Mouse (Mus musculus): ENCODE measurements around the gene Olfr1264. TPM values are rescaled to one million over a fixed set of nuclear protein-coding genes. Genes with fewer than 3 reads are reported as not detected.

Gene Olfr1264
- polyA plus RNA-seq (2014; fragmentation: Nextera tagmentation; extraction: Ambion mirVana), result not detected in 2 replicates

- H3K9ac ChIP-seq (ENCODE audit: low read depth, low read length), result no peak within 1 kb of the TSS
- ATAC-seq (ENCODE audit: low FRiP score, low TSS enrichment), result no peak
- H3K27ac ChIP-seq (ENCODE audit: low read depth, low read length), result no peak within 1 kb of the TSS
- WGBS, result 53% methylated on average over 2 of the region's 2 CpGs
- H3K9me3 ChIP-seq (ENCODE audit: control insufficient read depth, low read length), result no peaks in the 10 kb centered on the region
- no peaks in the 10 kb centered on the region for H3K36me3 ChIP-seq (ENCODE audit: control insufficient read depth, insufficient read depth, low read length)
- no peaks in the 10 kb centered on the region for H3K4me1 ChIP-seq (ENCODE audit: control insufficient read depth, insufficient read depth, low read length)
- H3K4me3 ChIP-seq (ENCODE audit: low read length), result no peak within 1 kb of the TSS
- H3K4me2 ChIP-seq (replicated peaks; ENCODE audit: low read depth, low read length), result no peak within 1 kb of the TSS
- H3K27me3 ChIP-seq (ENCODE audit: control insufficient read depth, insufficient read depth, low read length), result no peaks in the 10 kb centered on the region
Measured at GRCm38 (mm10) chr2:90025477-90025876, at the start of gene Olfr1264. TSS of gene Olfr1264 (minus strand) at chr2:90025577.

- Histone ChIP-seq H3K9me3 (ENCODE audit: control insufficient read depth, low read length) (0 out of 2 replicates have a peak, but pooled peaks cover 4% of the 10 kb centered on the region), H3K4me3 (ENCODE audit: low read length) (no peak overlapping the region), H3K27me3 (ENCODE audit: control insufficient read depth, insufficient read depth, low read length) (no peaks in the 10 kb centered on the region), H3K27ac (ENCODE audit: low read depth, low read length) (no peak overlapping the region), H3K4me1 (ENCODE audit: control insufficient read depth, insufficient read depth, low read length) (no peaks in the 10 kb centered on the region), H3K4me2 (replicated peaks; ENCODE audit: low read depth, low read length) (no peak overlapping the region), H3K36me3 (ENCODE audit: control insufficient read depth, insufficient read depth, low read length) (no peaks in the 10 kb centered on the region), H3K9ac (ENCODE audit: low read depth, low read length) (no peak overlapping the region)
- no peak for ATAC-seq (ENCODE audit: low FRiP score, low TSS enrichment)
- 81% methylated on average over 2 of the region's 2 CpGs for WGBS
Measured at GRCm38 (mm10) chr2:90070065-90070464, 44.7 kb upstream of the Olfr1264 start.

- ATAC-seq (ENCODE audit: low FRiP score, low TSS enrichment), result no peak
- H3K9me3 ChIP-seq (ENCODE audit: control insufficient read depth, low read length), result 0 out of 2 replicates have a peak, but pooled peaks cover 4% of the 10 kb centered on the region
- no peak within 1 kb of the TSS for H3K4me2 ChIP-seq (replicated peaks; ENCODE audit: low read depth, low read length)
- no peaks in the 10 kb centered on the region for H3K36me3 ChIP-seq (ENCODE audit: control insufficient read depth, insufficient read depth, low read length)
- H3K4me3 ChIP-seq (ENCODE audit: low read length), result no peak within 1 kb of the TSS
- no peaks in the 10 kb centered on the region for H3K4me1 ChIP-seq (ENCODE audit: control insufficient read depth, insufficient read depth, low read length)
- no peaks in the 10 kb centered on the region for H3K27me3 ChIP-seq (ENCODE audit: control insufficient read depth, insufficient read depth, low read length)
- no peak within 1 kb of the TSS for H3K27ac ChIP-seq (ENCODE audit: low read depth, low read length)
- H3K9ac ChIP-seq (ENCODE audit: low read depth, low read length), result no peak within 1 kb of the TSS
Measured at GRCm38 (mm10) chr2:90063494-90063893, 38.1 kb upstream of the Olfr1264 start, which contains the start of gene Olfr140. TSS of gene Olfr140 (minus strand) at chr2:90063594.

GRCm38 (mm10) chr2:90035037-90035436, 9.7 kb upstream of the Olfr1264 start, which contains the start of gene Olfr1265:
TSS of gene Olfr1265 (plus strand) at chr2:90035337.
- H3K4me3 ChIP-seq (ENCODE audit: low read length), result no peak within 1 kb of the TSS
- H3K4me2 ChIP-seq (replicated peaks; ENCODE audit: low read depth, low read length), result no peak within 1 kb of the TSS
- H3K9ac ChIP-seq (ENCODE audit: low read depth, low read length), result no peak within 1 kb of the TSS
- no peak for ATAC-seq (ENCODE audit: low FRiP score, low TSS enrichment)
- H3K27me3 ChIP-seq (ENCODE audit: control insufficient read depth, insufficient read depth, low read length), result no peaks in the 10 kb centered on the region
- no peak within 1 kb of the TSS for H3K27ac ChIP-seq (ENCODE audit: low read depth, low read length)
- H3K4me1 ChIP-seq (ENCODE audit: control insufficient read depth, insufficient read depth, low read length), result no peaks in the 10 kb centered on the region
- no peaks in the 10 kb centered on the region for H3K9me3 ChIP-seq (ENCODE audit: control insufficient read depth, low read length)
- H3K36me3 ChIP-seq (ENCODE audit: control insufficient read depth, insufficient read depth, low read length), result no peaks in the 10 kb centered on the region

- Histone ChIP-seq H3K27ac (ENCODE audit: low read depth, low read length) (no peak within 1 kb of the TSS), H3K9me3 (ENCODE audit: control insufficient read depth, low read length) (no peaks in the 10 kb centered on the region), H3K4me1 (ENCODE audit: control insufficient read depth, insufficient read depth, low read length) (no peaks in the 10 kb centered on the region), H3K9ac (ENCODE audit: low read depth, low read length) (no peak within 1 kb of the TSS), H3K36me3 (ENCODE audit: control insufficient read depth, insufficient read depth, low read length) (no peaks in the 10 kb centered on the region), H3K4me3 (ENCODE audit: low read length) (no peak within 1 kb of the TSS), H3K4me2 (replicated peaks; ENCODE audit: low read depth, low read length) (no peak within 1 kb of the TSS), H3K27me3 (ENCODE audit: control insufficient read depth, insufficient read depth, low read length) (no peaks in the 10 kb centered on the region)
- no peak for ATAC-seq (ENCODE audit: low FRiP score, low TSS enrichment)
- 81% methylated on average over 2 of the region's 2 CpGs for WGBS
Measured at GRCm38 (mm10) chr2:90011831-90012230, 13.5 kb downstream of the Olfr1264 start, which contains the start of gene Olfr1263. TSS of gene Olfr1263 (plus strand) at chr2:90012131.

GRCm38 (mm10) chr2:89999845-90000244, 25.5 kb downstream of the Olfr1264 start, which contains the start of gene Olfr1262:
TSS of gene Olfr1262 (plus strand) at chr2:90000145.
- Histone ChIP-seq H3K36me3 (ENCODE audit: control insufficient read depth, insufficient read depth, low read length) (no peaks in the 10 kb centered on the region), H3K9ac (ENCODE audit: low read depth, low read length) (no peak within 1 kb of the TSS), H3K9me3 (ENCODE audit: control insufficient read depth, low read length) (no peaks in the 10 kb centered on the region), H3K27ac (ENCODE audit: low read depth, low read length) (no peak within 1 kb of the TSS), H3K4me1 (ENCODE audit: control insufficient read depth, insufficient read depth, low read length) (no peaks in the 10 kb centered on the region), H3K4me2 (replicated peaks; ENCODE audit: low read depth, low read length) (no peak within 1 kb of the TSS), H3K4me3 (ENCODE audit: low read length) (no peak within 1 kb of the TSS), H3K27me3 (ENCODE audit: control insufficient read depth, insufficient read depth, low read length) (no peaks in the 10 kb centered on the region)
- no peak for ATAC-seq (ENCODE audit: low FRiP score, low TSS enrichment)

- H3K4me2 ChIP-seq (replicated peaks; ENCODE audit: low read depth, low read length), result no peak within 1 kb of the TSS
Measured at GRCm38 (mm10) chr2:89990921-89991320, 34.5 kb downstream of the Olfr1264 start, which contains the start of gene Olfr1261. TSS of gene Olfr1261 (plus strand) at chr2:89991221.

GRCm38 (mm10) chr2:89977709-89978108, 47.7 kb downstream of the Olfr1264 start:
- WGBS, result 93% methylated on average over 2 of the region's 2 CpGs
- Histone ChIP-seq H3K27me3 (ENCODE audit: control insufficient read depth, insufficient read depth, low read length) (no peaks in the 10 kb centered on the region), H3K27ac (ENCODE audit: low read depth, low read length) (no peak overlapping the region), H3K4me1 (ENCODE audit: control insufficient read depth, insufficient read depth, low read length) (no peaks in the 10 kb centered on the region), H3K36me3 (ENCODE audit: control insufficient read depth, insufficient read depth, low read length) (no peaks in the 10 kb centered on the region), H3K9me3 (ENCODE audit: control insufficient read depth, low read length) (no peaks in the 10 kb centered on the region), H3K4me3 (ENCODE audit: low read length) (no peak overlapping the region), H3K9ac (ENCODE audit: low read depth, low read length) (no peak overlapping the region), H3K4me2 (replicated peaks; ENCODE audit: low read depth, low read length) (no peak overlapping the region)
- ATAC-seq (ENCODE audit: low FRiP score, low TSS enrichment), result no peak

More at GRCm38 (mm10) chr2:89990921-89991320, 34.5 kb downstream of the Olfr1264 start, which contains the start of gene Olfr1261:
- Histone ChIP-seq H3K36me3 (ENCODE audit: control insufficient read depth, insufficient read depth, low read length) (no peaks in the 10 kb centered on the region), H3K9me3 (ENCODE audit: control insufficient read depth, low read length) (no peaks in the 10 kb centered on the region), H3K4me3 (ENCODE audit: low read length) (no peak within 1 kb of the TSS), H3K27me3 (ENCODE audit: control insufficient read depth, insufficient read depth, low read length) (no peaks in the 10 kb centered on the region), H3K9ac (ENCODE audit: low read depth, low read length) (no peak within 1 kb of the TSS), H3K4me1 (ENCODE audit: control insufficient read depth, insufficient read depth, low read length) (no peaks in the 10 kb centered on the region), H3K27ac (ENCODE audit: low read depth, low read length) (no peak within 1 kb of the TSS)
- no peak for ATAC-seq (ENCODE audit: low FRiP score, low TSS enrichment)

GRCm38 (mm10) chr2:89974184-89974583, 51.2 kb downstream of the Olfr1264 start, which contains the start of gene Olfr1260:
TSS of gene Olfr1260 (plus strand) at chr2:89974340.
- H3K27me3 ChIP-seq (ENCODE audit: control insufficient read depth, insufficient read depth, low read length), result no peaks in the 10 kb centered on the region
- H3K4me1 ChIP-seq (ENCODE audit: control insufficient read depth, insufficient read depth, low read length), result no peaks in the 10 kb centered on the region
- no peaks in the 10 kb centered on the region for H3K9me3 ChIP-seq (ENCODE audit: control insufficient read depth, low read length)
- H3K9ac ChIP-seq (ENCODE audit: low read depth, low read length), result no peak within 1 kb of the TSS
- H3K27ac ChIP-seq (ENCODE audit: low read depth, low read length), result no peak within 1 kb of the TSS
- H3K4me2 ChIP-seq (replicated peaks; ENCODE audit: low read depth, low read length), result no peak within 1 kb of the TSS
- no peak within 1 kb of the TSS for H3K4me3 ChIP-seq (ENCODE audit: low read length)
- no peaks in the 10 kb centered on the region for H3K36me3 ChIP-seq (ENCODE audit: control insufficient read depth, insufficient read depth, low read length)
- peak; percentile 90; the same call in 1 of the 2 replicates for ATAC-seq (ENCODE audit: low FRiP score, low TSS enrichment)
- 13% methylated on average over 2 of the region's 2 CpGs for WGBS
